Mouse (Mus musculus) liver, adult (tissue): ENCODE results near the gene Itga1.

ENCODE experiments used
- GATA4 ChIP-seq: IDR thresholded peaks from 2 replicates; pipeline ENCODE4 v1.6.1; 2014; ENCODE audit warnings: mild to moderate bottlenecking, low read length; ENCODE audit not compliant: insufficient replicate concordance

Gene Itga1

DNA sequence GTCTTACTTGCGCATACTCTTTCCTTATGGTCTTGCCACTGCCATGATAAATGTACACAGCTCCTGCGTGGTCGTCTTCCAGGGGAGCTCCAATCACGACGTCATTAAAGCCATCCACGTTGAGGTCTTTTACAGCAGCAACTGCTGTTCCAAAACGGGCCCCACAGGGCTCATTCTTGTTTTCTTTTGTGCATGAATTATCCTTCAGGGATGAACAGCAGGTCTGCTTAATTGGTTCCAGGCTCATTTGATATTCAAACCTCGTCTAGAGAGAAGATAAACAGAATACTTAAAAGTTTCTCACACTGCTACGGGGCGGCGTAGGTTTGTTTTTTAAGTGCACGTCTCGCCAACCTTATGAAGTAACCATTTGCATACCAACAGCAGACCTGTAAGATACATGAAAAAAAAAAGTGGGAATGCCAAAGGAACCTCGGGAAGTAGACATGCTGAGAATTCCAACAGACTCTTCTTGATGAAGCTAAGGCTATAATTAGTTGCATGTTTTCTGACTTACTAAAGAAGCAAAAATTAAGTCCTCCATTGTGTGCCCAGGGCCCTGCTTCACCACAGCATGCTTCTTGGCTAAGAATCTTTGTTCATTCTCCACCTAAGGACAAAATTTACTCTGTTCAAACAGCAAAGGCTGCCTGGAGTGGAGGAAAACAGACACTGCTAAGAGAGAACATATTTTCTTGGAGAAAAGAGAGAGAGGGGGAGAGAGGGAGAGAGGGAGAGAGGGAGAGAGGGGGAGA is 109.3 kb downstream of the Itga1 start:
- TF ChIP-seq GATA4 = no peak

GRCm38 (mm10) chr13:114987668-114988067 is 114.1 kb downstream of the Itga1 start:
- TF ChIP-seq GATA4 = no peak

DNA sequence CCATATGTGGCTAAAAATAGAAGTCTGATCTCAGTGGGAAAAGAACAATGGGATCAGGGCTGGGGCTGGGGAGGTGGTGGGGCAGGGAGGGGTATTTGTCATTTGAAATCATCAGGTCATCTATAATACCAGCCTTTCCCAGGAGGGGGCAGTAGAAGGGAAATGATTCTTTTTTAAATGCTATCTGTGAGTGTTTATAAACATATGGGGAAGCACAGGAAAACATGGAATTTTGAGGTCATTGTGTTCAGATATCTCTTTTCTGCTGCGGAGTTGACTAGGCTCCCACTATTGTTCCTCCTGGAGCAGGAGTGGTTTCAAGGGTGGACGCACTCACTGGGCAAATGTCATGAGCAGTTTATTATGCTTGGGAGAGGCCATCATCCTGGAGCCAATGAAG is 114.6 kb downstream of the Itga1 start:
- TF ChIP-seq GATA4 = peak; percentile 82; the same call in 1 of the 2 replicates

- no peak for TF ChIP-seq GATA4
These were observed 117.1 kb downstream of the Itga1 start for GRCm38 (mm10) chr13:114984658-114985057.

- TF ChIP-seq GATA4 = no peak
These were observed 118.6 kb downstream of the Itga1 start for GRCm38 (mm10) chr13:114983116-114983515.

- no peak for TF ChIP-seq GATA4
These were observed 120.8 kb downstream of the Itga1 start for GRCm38 (mm10) chr13:114980831-114981419.

GRCm38 (mm10) chr13:114974484-114975042 is 127.2 kb downstream of the Itga1 start:
- no peak for TF ChIP-seq GATA4

GRCm38 (mm10) chr13:114971905-114972304 is 129.9 kb downstream of the Itga1 start:
- TF ChIP-seq GATA4 = no peak

- no peak for TF ChIP-seq GATA4
These were observed 137.5 kb downstream of the Itga1 start for GRCm38 (mm10) chr13:114964233-114964632.

GRCm38 (mm10) chr13:114954516-114954915 is 147.2 kb downstream of the Itga1 start:
- TF ChIP-seq GATA4 = no peak

GRCm38 (mm10) chr13:114933541-114933940 is 168.2 kb downstream of the Itga1 start:
- no peak for TF ChIP-seq GATA4

GRCm38 (mm10) chr13:114931775-114932294 is 169.9 kb downstream of the Itga1 start, which contains the start of gene Itga2:
Gene Itga2, minus strand, starts transcription at chr13:114932100.
- no peak for TF ChIP-seq GATA4

DNA sequence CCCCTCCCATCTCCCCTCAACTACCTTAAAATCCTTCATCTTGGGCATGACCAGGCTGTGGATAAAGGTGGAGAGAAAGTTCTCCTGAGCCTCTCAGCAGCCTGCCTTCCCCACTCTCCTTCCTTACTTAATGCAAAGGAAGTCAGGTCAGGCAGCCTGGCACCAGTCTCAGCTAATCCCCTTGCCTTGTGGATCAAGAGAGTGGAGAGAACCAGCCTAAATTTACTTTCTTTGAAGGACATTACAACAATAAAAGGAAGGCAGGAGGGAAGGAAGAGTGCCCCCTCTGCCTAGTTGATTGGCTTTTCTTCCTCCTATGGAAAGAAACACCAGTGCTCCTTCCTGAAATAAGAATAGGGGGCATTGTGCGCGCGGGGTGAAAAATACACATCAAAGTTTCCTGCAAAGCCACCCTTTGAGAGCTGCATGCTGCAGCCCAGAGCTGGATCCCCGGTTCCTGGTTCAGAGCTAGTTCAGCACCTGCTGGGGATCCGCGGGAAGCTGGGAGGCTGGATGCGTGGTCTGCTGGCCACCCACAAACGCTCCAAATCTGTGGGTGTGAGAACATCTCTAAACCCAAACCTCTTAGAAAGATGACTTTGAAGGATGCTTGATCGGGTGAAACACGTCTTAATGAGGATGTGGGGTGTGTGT is 170.6 kb downstream of the Itga1 start:
- no peak for TF ChIP-seq GATA4

GRCm38 (mm10) chr13:114924785-114925184 is 177.0 kb downstream of the Itga1 start:
- TF ChIP-seq GATA4 = no peak

GRCm38 (mm10) chr13:114923331-114923730 is 178.4 kb downstream of the Itga1 start:
- TF ChIP-seq GATA4 = no peak
